Mouse (Mus musculus) limb, embryonic 12.5 days (tissue): Measurements from ENCODE around the gene Eif4ebp2. TPM values are rescaled to one million over a fixed set of nuclear protein-coding genes. Genes with fewer than 3 reads are reported as not detected.

ENCODE experiments used
- ATAC-seq: fragments of 200-750 bp; cut with Nextera tagmentation; 2 replicates; pipeline ENCODE4 v1.8.0; 2017; ENCODE audit warnings: low read depth, moderate TSS enrichment; ENCODE audit not compliant: insufficient number of reproducible peaks, insufficient read depth, low FRiP score, low TSS enrichment
- H3K27ac ChIP-seq: fragments of 300-500 bp; sonication (generic); 2 replicates; pipeline ENCODE4 v1.5.1; 2016; ENCODE audit warnings: mild to moderate bottlenecking, moderate library complexity
- H3K27me3 ChIP-seq: fragments of 300-500 bp; sonication (generic); 2 replicates; pipeline ENCODE4 v1.6.1; 2016; ENCODE audit warnings: mild to moderate bottlenecking, moderate library complexity
- H3K36me3 ChIP-seq: fragments of 300-500 bp; sonication (generic); 2 replicates; pipeline ENCODE4 v1.6.1; 2016; ENCODE audit warnings: mild to moderate bottlenecking, moderate library complexity
- H3K4me1 ChIP-seq: fragments of 300-500 bp; sonication (generic); replicated peaks from 2 replicates; pipeline ENCODE4 v1.6.1; 2016
- H3K4me2 ChIP-seq: fragments of 300-500 bp; sonication (generic); 2 replicates; pipeline ENCODE4 v1.6.1; 2016; ENCODE audit warnings: mild to moderate bottlenecking, moderate library complexity
- H3K4me3 ChIP-seq: fragments of 300-500 bp; sonication (generic); replicated peaks from 2 replicates; pipeline ENCODE4 v1.5.1; 2016; ENCODE audit warnings: mild to moderate bottlenecking
- H3K9ac ChIP-seq: fragments of 300-500 bp; sonication (generic); replicated peaks from 2 replicates; pipeline ENCODE4 v1.6.1; 2016; ENCODE audit warnings: mild to moderate bottlenecking, moderate library complexity
- H3K9me3 ChIP-seq: fragments of 300-500 bp; sonication (generic); 2 replicates; pipeline ENCODE4 v1.6.1; 2016; ENCODE audit warnings: mild to moderate bottlenecking, moderate library complexity
- WGBS: fragments of 180-500 bp; shearing (Covaris S2); methylation state at CpG from one replicate; pipeline ENCODE4 v1.1.7; 2016; 5-methylcytosine and 5-hydroxymethylcytosine counted together
- polyA plus RNA-seq: library from polyadenylated mRNA; unstranded; fragments of >200 nt; fragmentation: Nextera tagmentation; extraction: Ambion mirVana; gene quantifications from 2 replicates; pipeline ENCODE4 v1.2.1, GENCODE M21; 2016

The Eif4ebp2 gene
- polyA plus RNA-seq = 60.2 and 72.2 TPM in 2 replicates

DNA sequence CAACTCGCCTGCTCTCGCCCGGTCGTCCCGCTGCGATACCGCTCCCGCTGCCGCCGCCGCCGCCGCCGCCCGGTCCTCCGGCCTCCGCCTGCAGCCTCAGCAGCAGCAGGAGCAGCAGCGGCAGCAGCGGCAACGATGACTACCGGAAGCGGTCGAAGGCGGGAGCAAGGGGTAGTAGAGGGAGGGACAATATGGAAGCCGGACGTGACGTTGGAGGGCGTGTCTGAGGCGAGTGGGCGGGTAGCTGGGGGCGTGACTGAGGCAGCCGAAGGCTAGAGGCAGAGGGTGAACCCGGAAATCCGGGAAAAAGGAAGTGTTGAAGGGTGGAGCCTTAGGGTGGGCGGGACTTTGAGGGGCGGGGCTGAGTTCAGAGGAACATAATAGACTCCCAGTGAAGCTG lies at the start of gene Eif4ebp2:
TSS of gene Eif4ebp2 (minus strand) at position 17 of the 400 bp plus-strand sequence.
- WGBS = 0% methylated on average over 34 of the region's 36 CpGs
- peak within 1 kb of the TSS; percentile 99 for H3K4me3 ChIP-seq
- no peaks in the 10 kb centered on the region for H3K9me3 ChIP-seq
- no peaks in the 10 kb centered on the region for H3K27me3 ChIP-seq
- H3K36me3 ChIP-seq = peaks cover 25% of the 10 kb centered on the region; the same call in 1 of the 2 replicates
- H3K9ac ChIP-seq = peak within 1 kb of the TSS; percentile 93
- peak; percentile 94 for ATAC-seq
- peak within 1 kb of the TSS; percentile 80 for H3K27ac ChIP-seq
- peaks cover 26% of the 10 kb centered on the region for H3K4me1 ChIP-seq
- peak within 1 kb of the TSS; percentile 83 for H3K4me2 ChIP-seq

DNA sequence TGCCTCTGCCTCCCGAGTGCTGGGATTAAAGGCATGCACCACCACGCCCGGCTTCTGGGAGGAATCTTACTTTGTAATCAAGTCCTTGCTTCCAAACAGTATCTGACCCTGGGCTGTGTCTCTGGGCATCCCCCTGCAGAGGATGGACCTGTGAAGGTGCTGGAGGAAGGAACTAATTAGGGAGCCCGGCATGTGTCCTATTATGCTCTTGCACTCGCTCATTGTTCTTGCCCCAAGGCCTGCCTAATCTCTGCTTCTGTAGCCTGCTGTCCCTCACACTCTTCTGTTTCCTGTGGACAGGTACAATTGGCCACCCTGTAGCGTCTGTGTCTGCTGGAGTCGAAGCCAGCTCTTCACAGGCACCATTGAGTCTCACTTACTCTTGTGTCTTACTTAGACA lies 48.3 kb upstream of the Eif4ebp2 start:
- Histone ChIP-seq H3K36me3 (no peaks in the 10 kb centered on the region), H3K9me3 (no peaks in the 10 kb centered on the region), H3K9ac (no peak overlapping the region), H3K27ac (no peak overlapping the region), H3K4me1 (peaks cover 31% of the 10 kb centered on the region), H3K4me3 (no peak overlapping the region), H3K27me3 (no peaks in the 10 kb centered on the region), H3K4me2 (no peak overlapping the region)
- no peak for ATAC-seq
- 62% methylated on average over 7 of the region's 7 CpGs for WGBS

DNA sequence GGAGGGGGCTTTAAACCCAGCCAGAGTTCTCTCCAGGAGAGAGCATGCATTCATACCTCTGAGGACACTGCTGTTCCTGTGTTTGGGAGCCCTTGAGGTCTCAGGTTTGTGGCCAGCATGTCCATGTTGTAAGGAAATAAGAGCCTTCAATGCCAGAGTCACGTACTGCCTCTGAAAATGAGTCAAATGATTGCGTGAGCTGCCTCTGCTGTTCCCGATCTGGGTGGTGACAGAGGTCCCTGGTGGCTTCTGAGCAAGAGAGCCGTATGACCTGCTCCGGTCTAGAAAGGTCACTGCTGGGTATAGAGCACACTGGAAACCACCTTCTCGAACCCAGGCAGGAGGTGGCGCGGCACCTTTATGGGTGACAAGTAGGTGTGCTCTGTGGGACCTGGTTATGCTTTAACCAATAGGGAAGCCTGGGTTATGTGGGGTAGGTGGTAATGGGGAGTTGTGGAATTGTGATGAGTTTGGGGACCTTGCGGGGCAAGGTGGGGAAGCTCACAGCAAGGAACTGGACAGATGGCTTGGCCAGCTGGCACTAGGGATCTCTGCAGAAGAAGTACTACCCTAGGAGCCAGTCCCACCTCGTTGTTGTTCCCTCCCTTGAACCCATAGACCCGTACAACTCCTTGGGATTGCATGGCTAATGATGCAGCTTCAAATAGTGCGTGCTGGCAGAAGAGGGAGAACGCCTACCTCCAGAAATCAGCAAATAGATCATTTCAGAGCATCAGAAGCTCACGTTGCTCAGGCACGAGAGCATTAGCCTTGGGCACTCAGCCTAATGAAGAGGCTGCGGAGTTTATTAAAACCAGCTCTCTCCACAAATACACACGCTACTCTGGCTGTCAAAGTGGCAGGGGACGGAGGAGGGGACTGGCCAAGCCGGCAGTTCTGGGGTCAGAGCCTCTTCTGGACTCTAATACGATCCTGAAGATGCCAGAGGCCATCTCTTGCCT lies 47.3 kb upstream of the Eif4ebp2 start:
- WGBS = 57% methylated on average over 20 of the region's 20 CpGs
- Histone ChIP-seq H3K9me3 (no peaks in the 10 kb centered on the region), H3K27ac (no peak overlapping the region), H3K4me3 (no peak overlapping the region), H3K9ac (no peak overlapping the region), H3K27me3 (no peaks in the 10 kb centered on the region), H3K4me1 (peaks cover 40% of the 10 kb centered on the region), H3K36me3 (no peaks in the 10 kb centered on the region), H3K4me2 (no peak overlapping the region)
- no peak for ATAC-seq

DNA sequence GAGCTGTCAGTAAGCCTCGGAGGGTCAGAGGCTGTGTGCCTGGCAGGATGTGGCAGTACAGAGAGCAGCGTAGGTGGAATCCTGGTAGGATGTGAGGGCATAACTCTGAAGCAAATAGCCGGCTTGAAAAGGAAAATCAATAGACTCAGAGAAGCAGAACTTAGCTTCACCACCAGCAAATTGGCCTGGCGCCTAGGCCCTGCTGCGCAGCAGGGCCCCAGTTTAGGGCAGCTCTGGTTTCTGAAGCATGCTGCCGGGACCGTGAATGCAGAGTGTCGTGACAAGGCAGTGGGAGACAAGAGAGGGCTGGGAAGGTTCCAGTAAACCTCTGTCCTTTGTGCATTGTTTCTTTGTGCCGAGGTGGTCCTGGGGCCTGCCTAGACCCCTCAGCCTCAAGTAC lies 43.8 kb upstream of the Eif4ebp2 start:
- H3K4me1 ChIP-seq = peaks cover 46% of the 10 kb centered on the region
- no peak overlapping the region for H3K4me2 ChIP-seq
- no peaks in the 10 kb centered on the region for H3K27me3 ChIP-seq
- no peaks in the 10 kb centered on the region for H3K9me3 ChIP-seq
- no peak overlapping the region for H3K4me3 ChIP-seq
- peak overlapping the region; percentile 94 for H3K27ac ChIP-seq
- ATAC-seq = no peak
- no peaks in the 10 kb centered on the region for H3K36me3 ChIP-seq
- peak overlapping the region; percentile 37; the same call in 1 of the 2 replicates for H3K9ac ChIP-seq
- WGBS = 52% methylated on average over 9 of the region's 9 CpGs

DNA sequence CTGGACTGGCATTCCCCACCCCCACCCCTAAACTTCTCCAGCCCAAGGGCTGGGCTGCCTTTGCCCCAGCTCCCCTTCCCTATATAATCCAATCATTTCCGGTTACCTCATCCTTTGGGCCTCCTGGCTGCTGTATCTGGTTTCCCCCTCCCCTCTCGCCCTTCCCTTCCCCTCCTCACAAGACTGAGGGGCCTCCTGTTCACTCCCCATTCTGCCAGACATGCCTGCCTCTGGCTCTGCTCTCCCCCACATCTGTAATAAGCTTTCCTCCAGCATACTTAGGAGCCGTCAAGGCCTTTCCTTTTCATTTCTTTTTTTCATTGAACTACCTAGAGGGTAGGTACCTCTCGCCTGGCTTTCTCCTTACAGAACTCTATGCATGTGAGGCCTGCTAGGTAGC lies 43.0 kb upstream of the Eif4ebp2 start:
- H3K36me3 ChIP-seq = no peaks in the 10 kb centered on the region
- H3K27me3 ChIP-seq = no peaks in the 10 kb centered on the region
- no peaks in the 10 kb centered on the region for H3K9me3 ChIP-seq
- ATAC-seq = peak; percentile 70; the same call in 1 of the 2 replicates
- no peak overlapping the region for H3K4me3 ChIP-seq
- peaks cover 46% of the 10 kb centered on the region for H3K4me1 ChIP-seq
- 30% methylated on average over 4 of the region's 4 CpGs for WGBS
- H3K4me2 ChIP-seq = no peak overlapping the region; the same call in 1 of the 2 replicates
- peak overlapping the region; percentile 94 for H3K27ac ChIP-seq
- peak overlapping the region; percentile 37; the same call in 1 of the 2 replicates for H3K9ac ChIP-seq

DNA sequence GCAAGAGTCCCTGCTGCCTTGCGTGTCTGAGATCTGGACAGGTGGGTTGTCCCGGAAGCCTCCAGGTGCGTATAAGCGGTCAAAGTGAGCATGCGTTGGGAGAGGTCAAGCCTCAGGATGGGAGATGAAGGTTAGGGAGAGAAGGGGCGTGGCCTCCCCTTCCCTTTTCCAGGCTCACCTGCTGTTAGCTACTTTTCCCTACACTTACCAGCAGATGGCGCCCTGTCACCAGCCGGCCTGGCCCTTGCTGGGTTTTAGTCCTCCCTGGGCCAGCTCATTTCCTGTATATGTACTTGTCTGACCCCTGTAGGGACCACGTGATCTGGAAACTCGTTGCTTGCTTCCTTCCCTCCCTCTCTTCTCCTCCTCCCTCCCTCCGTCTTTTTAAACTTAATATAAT lies 39.6 kb upstream of the Eif4ebp2 start:
- H3K4me3 ChIP-seq = no peak overlapping the region
- H3K36me3 ChIP-seq = no peaks in the 10 kb centered on the region
- no peaks in the 10 kb centered on the region for H3K27me3 ChIP-seq
- no peak for ATAC-seq
- H3K9ac ChIP-seq = no peak overlapping the region
- no peak overlapping the region for H3K4me2 ChIP-seq
- no peak overlapping the region for H3K27ac ChIP-seq
- no peaks in the 10 kb centered on the region for H3K9me3 ChIP-seq
- 8% methylated on average over 11 of the region's 11 CpGs for WGBS
- peaks cover 27% of the 10 kb centered on the region for H3K4me1 ChIP-seq

DNA sequence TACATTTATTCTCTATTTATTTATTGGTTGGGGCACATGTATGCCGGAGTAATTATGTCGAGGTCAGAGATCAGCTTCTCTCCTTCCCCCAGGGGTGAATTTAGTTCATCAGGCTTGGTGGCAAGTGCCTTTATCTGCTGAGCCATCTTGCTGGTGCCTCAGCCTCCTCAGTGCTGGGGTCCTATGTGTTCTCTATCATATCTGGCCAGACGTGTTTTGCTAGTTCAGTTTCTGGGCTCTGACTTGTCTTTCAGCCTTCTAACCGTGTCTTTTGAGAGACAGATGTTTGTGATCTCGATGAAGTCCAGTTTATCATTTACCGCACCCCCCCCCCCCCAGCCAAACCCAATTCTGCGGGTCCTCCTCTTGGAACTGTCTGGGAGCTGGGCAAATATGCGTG lies 39.1 kb upstream of the Eif4ebp2 start:
- WGBS = 54% methylated on average over 8 of the region's 8 CpGs
- ATAC-seq = no peak
- Histone ChIP-seq H3K27ac (no peak overlapping the region), H3K27me3 (no peaks in the 10 kb centered on the region), H3K4me1 (peaks cover 24% of the 10 kb centered on the region), H3K4me2 (no peak overlapping the region), H3K9me3 (no peaks in the 10 kb centered on the region), H3K36me3 (no peaks in the 10 kb centered on the region), H3K4me3 (no peak overlapping the region), H3K9ac (no peak overlapping the region)

DNA sequence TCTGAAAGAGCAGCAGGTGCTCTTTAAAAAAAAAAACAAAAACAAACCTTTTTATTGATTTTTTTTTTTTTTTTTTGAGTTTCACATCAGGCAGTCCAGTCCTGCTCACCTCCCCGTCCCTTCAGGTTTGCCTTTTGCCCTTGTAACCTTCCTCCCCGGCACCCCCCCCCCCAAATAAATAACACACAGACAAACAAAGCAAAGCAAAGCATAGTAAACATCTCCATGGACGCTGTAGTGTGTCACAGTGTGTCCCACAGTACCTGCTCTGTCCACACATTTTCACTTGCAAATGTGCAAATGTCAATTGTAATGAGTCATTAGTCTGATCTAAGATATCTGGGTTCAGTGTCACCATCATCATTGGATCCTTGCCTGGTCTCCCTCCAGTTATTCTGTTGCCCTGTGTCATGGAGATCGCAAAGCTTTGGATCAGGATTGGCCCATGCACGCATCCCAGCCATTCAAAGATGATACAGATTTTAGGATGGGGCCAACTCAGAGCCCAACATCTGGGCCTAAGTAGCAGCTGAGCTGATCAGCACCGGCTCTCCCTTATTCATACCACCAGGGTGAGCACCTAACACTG lies 36.2 kb upstream of the Eif4ebp2 start:
- H3K4me2 ChIP-seq = no peak overlapping the region

DNA sequence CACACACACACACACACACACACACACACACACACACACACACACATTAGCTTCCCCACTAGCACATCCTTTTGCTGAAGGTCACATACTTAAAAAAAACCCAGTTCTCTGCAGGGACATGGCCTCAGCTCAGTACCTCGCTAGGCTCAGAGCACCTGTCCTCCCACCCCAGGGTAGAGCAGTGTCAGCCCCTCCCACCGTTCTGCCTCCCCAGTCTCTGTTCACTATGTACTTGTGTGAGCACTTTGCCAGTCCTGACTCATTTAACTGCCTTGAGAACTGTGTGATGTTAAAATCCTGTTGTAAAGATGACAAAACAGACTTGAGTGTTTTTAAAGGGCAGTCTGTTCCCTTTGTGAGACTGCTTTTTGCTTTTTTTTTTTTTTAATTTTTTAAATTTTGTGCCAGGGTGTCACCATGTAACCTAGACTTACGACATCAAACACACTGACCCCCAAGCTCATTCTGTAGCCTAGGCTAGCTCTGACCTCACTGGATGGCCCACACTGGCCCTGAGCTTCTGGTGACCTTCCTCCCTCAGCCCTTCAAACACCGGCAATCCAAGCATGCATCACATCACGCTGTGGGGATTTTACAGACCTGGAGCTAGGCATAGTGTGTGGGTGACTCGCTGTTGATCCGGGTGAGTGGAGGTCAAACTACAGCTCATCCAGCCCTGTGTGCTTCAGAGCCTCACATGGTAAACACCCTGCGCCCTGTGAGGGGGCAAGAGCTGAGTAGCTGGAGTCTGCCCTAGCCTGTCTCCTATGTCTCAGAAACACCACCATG lies 34.3 kb upstream of the Eif4ebp2 start:
- Histone ChIP-seq H3K9ac (no peak overlapping the region), H3K4me2 (no peak overlapping the region), H3K36me3 (no peaks in the 10 kb centered on the region), H3K4me1 (no peaks in the 10 kb centered on the region), H3K27me3 (no peaks in the 10 kb centered on the region), H3K27ac (no peak overlapping the region), H3K9me3 (no peaks in the 10 kb centered on the region), H3K4me3 (no peak overlapping the region)
- 84% methylated on average over 8 of the region's 8 CpGs for WGBS
- no peak for ATAC-seq

More for the DNA sequence above, 36.2 kb upstream of the Eif4ebp2 start:
- Histone ChIP-seq H3K36me3 (no peaks in the 10 kb centered on the region), H3K9ac (no peak overlapping the region), H3K4me3 (no peak overlapping the region), H3K27ac (no peak overlapping the region), H3K9me3 (no peaks in the 10 kb centered on the region), H3K4me1 (no peaks in the 10 kb centered on the region), H3K27me3 (no peaks in the 10 kb centered on the region)
- 86% methylated on average over 6 of the region's 6 CpGs for WGBS
- ATAC-seq = no peak

DNA sequence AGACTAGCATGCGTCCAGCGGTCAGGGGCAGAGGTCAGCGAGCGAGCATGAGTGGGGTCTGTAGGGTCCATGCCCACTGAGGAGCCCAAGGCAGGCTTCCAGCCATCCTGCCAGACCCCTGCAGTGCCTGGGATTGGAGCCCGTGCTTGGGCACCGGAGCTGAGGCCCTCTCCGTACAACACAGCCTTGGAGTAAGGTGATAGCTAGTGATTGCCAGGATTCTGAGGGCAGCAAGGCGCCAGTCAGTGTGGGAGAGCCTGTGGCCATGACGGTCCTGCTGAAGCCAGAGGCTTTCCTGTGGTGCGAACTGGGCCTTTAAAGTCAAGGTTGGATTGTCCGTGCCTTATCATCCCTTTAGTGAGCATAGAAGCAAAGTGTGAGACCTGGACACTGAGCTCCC lies 32.3 kb upstream of the Eif4ebp2 start:
- no peaks in the 10 kb centered on the region for H3K9me3 ChIP-seq
- H3K27me3 ChIP-seq = no peaks in the 10 kb centered on the region
- no peak overlapping the region for H3K27ac ChIP-seq
- no peaks in the 10 kb centered on the region for H3K36me3 ChIP-seq
- no peaks in the 10 kb centered on the region for H3K4me1 ChIP-seq
- H3K4me3 ChIP-seq = no peak overlapping the region
- WGBS = 66% methylated on average over 11 of the region's 11 CpGs
- H3K9ac ChIP-seq = no peak overlapping the region
- ATAC-seq = no peak
- no peak overlapping the region for H3K4me2 ChIP-seq

DNA sequence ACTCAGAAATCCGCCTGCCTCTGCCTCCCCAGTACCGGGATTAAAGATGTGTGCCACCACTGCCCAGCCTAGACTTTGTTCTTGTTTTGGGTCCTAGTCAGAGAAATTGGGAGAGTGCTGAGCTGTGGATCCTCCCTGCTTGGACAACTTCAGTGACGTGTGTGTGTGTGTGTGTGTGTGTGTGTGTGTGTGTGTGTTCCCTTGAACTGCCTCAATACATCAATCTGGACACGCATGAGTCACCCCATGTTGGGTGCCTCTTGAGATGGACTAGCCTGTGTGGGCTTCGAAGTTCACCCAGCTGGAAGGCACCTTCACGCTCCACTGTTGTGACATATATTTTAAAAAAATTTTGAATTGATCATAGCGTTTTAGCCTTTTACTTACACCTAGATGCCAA lies 30.3 kb upstream of the Eif4ebp2 start:
- Histone ChIP-seq H3K4me1 (no peaks in the 10 kb centered on the region), H3K9me3 (no peaks in the 10 kb centered on the region), H3K36me3 (no peaks in the 10 kb centered on the region), H3K27ac (no peak overlapping the region), H3K27me3 (no peaks in the 10 kb centered on the region), H3K4me3 (no peak overlapping the region), H3K4me2 (no peak overlapping the region), H3K9ac (no peak overlapping the region)
- ATAC-seq = no peak
- WGBS = 91% methylated on average over 7 of the region's 7 CpGs
